8 mouse cellular contexts compared by ENCODE assay signal in genomic region chr1:58445143-58445722, GRCm38 (mm10). TPM values are rescaled to one million over a fixed set of nuclear protein-coding genes. Genes with fewer than 3 reads are reported as not detected.
DNase-seq lines count a peak whose midpoint lies in the region; ATAC-seq and TF ChIP-seq lines count a peak whose summit lies in the region.

Gene Nif3l1, plus strand, starts transcription at chr1:58445151.
Gene Ppil3, minus strand, starts transcription at chr1:58445486.

- peak within 1 kb of the TSS; percentile 91 for H3K9ac ChIP-seq in embryonic facial prominence, embryonic 13.5 days
- peak within 1 kb of the TSS; percentile 82 for H3K9ac ChIP-seq in limb, embryonic 12.5 days (replicated peaks)
- H3K9ac ChIP-seq in midbrain, embryonic 15.5 days = peak within 1 kb of the TSS; percentile 68

- no peak for TF ChIP-seq CTCF in kidney, adult 2 months (conservative IDR thresholded peaks at IDR 0.05; ENCODE audit: insufficient read depth, insufficient read length, low read depth, low read length)
- no peak for TF ChIP-seq CTCF in spleen, adult 2 months (IDR thresholded peaks at IDR 0.05; ENCODE audit: extremely low read depth, insufficient read depth, insufficient read length, insufficient replicate concordance)

- H3K4me1 ChIP-seq in embryonic facial prominence, embryonic 13.5 days = peaks cover 17% of the 10 kb centered on the region
- peaks cover 2% of the 10 kb centered on the region; the same call in 1 of the 2 replicates for H3K4me1 ChIP-seq in kidney, adult 2 months (ENCODE audit: control insufficient read depth, insufficient read depth, low read length)
- peaks cover 23% of the 10 kb centered on the region for H3K4me1 ChIP-seq in limb, embryonic 12.5 days (replicated peaks)
- H3K4me1 ChIP-seq in midbrain, embryonic 15.5 days = peaks cover 25% of the 10 kb centered on the region
- peaks cover 4% of the 10 kb centered on the region for H3K4me1 ChIP-seq in spleen, adult 2 months (ENCODE audit: control insufficient read depth, insufficient read depth, insufficient read length)

- peak within 1 kb of the TSS; percentile 95 for H3K27ac ChIP-seq in embryonic facial prominence, embryonic 13.5 days
- H3K27ac ChIP-seq in kidney, adult 2 months (ENCODE audit: insufficient read depth, low read depth, low read length) = peak within 1 kb of the TSS; percentile 82
- peak within 1 kb of the TSS; percentile 90 for H3K27ac ChIP-seq in limb, embryonic 12.5 days
- peak within 1 kb of the TSS; percentile 88 for H3K27ac ChIP-seq in midbrain, embryonic 15.5 days
- peak within 1 kb of the TSS; percentile 92 for H3K27ac ChIP-seq in spleen, adult 2 months (ENCODE audit: insufficient read depth, low read length)

- under 1% methylated on average over 33 of the region's 33 CpGs for WGBS in embryonic facial prominence, embryonic 13.5 days
- under 1% methylated on average over 33 of the region's 33 CpGs for WGBS in kidney, adult 2 months
- WGBS in limb, embryonic 12.5 days = under 1% methylated on average over 33 of the region's 33 CpGs
- WGBS in midbrain, embryonic 15.5 days = under 1% methylated on average over 33 of the region's 33 CpGs
- under 1% methylated on average over 33 of the region's 33 CpGs for WGBS in spleen, adult 2 months

- H3K4me2 ChIP-seq in embryonic facial prominence, embryonic 13.5 days = peak within 1 kb of the TSS; percentile 69
- peak within 1 kb of the TSS; percentile 73 for H3K4me2 ChIP-seq in limb, embryonic 12.5 days
- peak within 1 kb of the TSS; percentile 80 for H3K4me2 ChIP-seq in midbrain, embryonic 15.5 days

- TF ChIP-seq POLR2A in kidney, adult 2 months (IDR thresholded peaks at IDR 0.05; ENCODE audit: low read depth, low read length) = peak; percentile 72
- peak; percentile 6; the same call in 1 of the 2 replicates for TF ChIP-seq POLR2A in spleen, adult 2 months (IDR thresholded peaks at IDR 0.05; ENCODE audit: low read depth, low read length)

- H3K27me3 ChIP-seq in embryonic facial prominence, embryonic 13.5 days = no peaks in the 10 kb centered on the region
- no peaks in the 10 kb centered on the region for H3K27me3 ChIP-seq in kidney, adult 2 months (replicated peaks; ENCODE audit: control insufficient read depth, insufficient read depth, low read length)
- H3K27me3 ChIP-seq in limb, embryonic 12.5 days = no peaks in the 10 kb centered on the region
- no peaks in the 10 kb centered on the region for H3K27me3 ChIP-seq in midbrain, embryonic 15.5 days (replicated peaks)
- H3K27me3 ChIP-seq in spleen, adult 2 months (ENCODE audit: control insufficient read depth, insufficient read depth, low read length) = no peaks in the 10 kb centered on the region

- no peaks in the 10 kb centered on the region for H3K9me3 ChIP-seq in embryonic facial prominence, embryonic 13.5 days
- no peaks in the 10 kb centered on the region for H3K9me3 ChIP-seq in limb, embryonic 12.5 days
- H3K9me3 ChIP-seq in midbrain, embryonic 15.5 days = no peaks in the 10 kb centered on the region

- peaks cover 44% of the 10 kb centered on the region for H3K36me3 ChIP-seq in embryonic facial prominence, embryonic 13.5 days
- no peaks in the 10 kb centered on the region; the same call in 1 of the 2 replicates for H3K36me3 ChIP-seq in kidney, adult 2 months (ENCODE audit: control insufficient read depth, insufficient read depth, low read length)
- peaks cover 46% of the 10 kb centered on the region for H3K36me3 ChIP-seq in limb, embryonic 12.5 days
- peaks cover 10% of the 10 kb centered on the region; the same call in 1 of the 2 replicates for H3K36me3 ChIP-seq in midbrain, embryonic 15.5 days (replicated peaks)
- peaks cover 10% of the 10 kb centered on the region; the same call in 1 of the 2 replicates for H3K36me3 ChIP-seq in spleen, adult 2 months (ENCODE audit: control insufficient read depth, insufficient read depth, low read length)

- peak; percentile 90 for DNase-seq in 3134 (ENCODE audit: extremely low read depth, insufficient read length, low spot score)
- DNase-seq in adrenal gland, postnatal 36 days = peak; percentile 84 to 85
- peak; percentile 89 to 91 for DNase-seq in heart, adult 18-20 months
- DNase-seq in kidney, adult 2 months = peak; percentile 92
- DNase-seq in spleen, adult 2 months (ENCODE audit: low read depth in 1 of 2, low spot score in 2 of 2) = peak; percentile 71 to 75

- ATAC-seq in embryonic facial prominence, embryonic 13.5 days (ENCODE audit: insufficient number of reproducible peaks, insufficient read depth, low FRiP score, low TSS enrichment, low read depth) = peak; percentile 89
- peak; percentile 91 for ATAC-seq in limb, embryonic 12.5 days (ENCODE audit: insufficient number of reproducible peaks, insufficient read depth, low FRiP score, low TSS enrichment, low read depth)
- ATAC-seq in midbrain, embryonic 15.5 days (replicated peaks) = peak; percentile 98

- H3K4me3 ChIP-seq in embryonic facial prominence, embryonic 13.5 days = peak within 1 kb of the TSS; percentile 71
- H3K4me3 ChIP-seq in kidney, adult 2 months (ENCODE audit: insufficient read depth, low read depth, low read length) = peak within 1 kb of the TSS; percentile 82
- H3K4me3 ChIP-seq in limb, embryonic 12.5 days (replicated peaks) = peak within 1 kb of the TSS; percentile 65
- H3K4me3 ChIP-seq in midbrain, embryonic 15.5 days = peak within 1 kb of the TSS; percentile 72
- peak within 1 kb of the TSS; percentile 95 for H3K4me3 ChIP-seq in spleen, adult 2 months (ENCODE audit: extremely low read depth, insufficient read depth, insufficient read length)

RNA-seq across cellular contexts. Expression of gene Nif3l1, which starts in this region (rescaled TPM):
- total RNA-seq in adrenal gland, postnatal 36 days (2021) = 10 to 100 TPM; 18.8 to 19.5 TPM
- 51.6 and 52.9 TPM in 2 replicates for polyA plus RNA-seq in embryonic facial prominence, embryonic 13.5 days (2015; fragmentation: Nextera tagmentation; extraction: Ambion mirVana)
- total RNA-seq in heart, adult 18-20 months (2021) = 10 to 100 TPM; 10.8 to 13.8 TPM
- 19.7 and 21.3 TPM in 2 replicates for polyA plus RNA-seq in kidney, adult 2 months (2012; rRNA removed)
- polyA plus RNA-seq in limb, embryonic 12.5 days (2016; fragmentation: Nextera tagmentation; extraction: Ambion mirVana) = 59.6 and 60.2 TPM in 2 replicates
- 57.6 and 59.5 TPM in 2 replicates for polyA plus RNA-seq in midbrain, embryonic 15.5 days (2015; fragmentation: Nextera tagmentation; extraction: Ambion mirVana)
- 7.5 and 8.6 TPM in 2 replicates for polyA plus RNA-seq in spleen, adult 2 months (2012; rRNA removed)

RNA-seq across cellular contexts. Expression of gene Ppil3, which starts in this region (rescaled TPM):
- total RNA-seq in adrenal gland, postnatal 36 days (2021) = 10 to 100 TPM; 31.8 to 37.0 TPM
- 55.7 and 66.1 TPM in 2 replicates for polyA plus RNA-seq in embryonic facial prominence, embryonic 13.5 days (2015; fragmentation: Nextera tagmentation; extraction: Ambion mirVana)
- 10 to 100 TPM; 18.3 to 19.5 TPM for total RNA-seq in heart, adult 18-20 months (2021)
- 18.4 and 25.5 TPM in 2 replicates for polyA plus RNA-seq in kidney, adult 2 months (2012; rRNA removed)
- 56.3 and 56.7 TPM in 2 replicates for polyA plus RNA-seq in limb, embryonic 12.5 days (2016; fragmentation: Nextera tagmentation; extraction: Ambion mirVana)
- polyA plus RNA-seq in midbrain, embryonic 15.5 days (2015; fragmentation: Nextera tagmentation; extraction: Ambion mirVana) = 46.6 and 51.0 TPM in 2 replicates
- polyA plus RNA-seq in spleen, adult 2 months (2012; rRNA removed) = 9.4 and 16.9 TPM in 2 replicates

Comparison
In these comparisons a context has a peak if more than half of its experiments do, and no peak if none do; other contexts are left out.
1. Peak in every context shown above with its lines: DNase-seq, ATAC-seq, H3K4me3 ChIP-seq and H3K27ac ChIP-seq.